Mouse (Mus musculus) cerebellum, postnatal 25 days (tissue): ENCODE results near the gene Hpdl.

Experiments used
- DNase-seq, 2 experiments: peaks; one replicate each; pipeline ENCODE4 v3.0.0; 2021; ENCODE audit warnings: mixed read lengths in 2 of 2

Gene Hpdl

DNA sequence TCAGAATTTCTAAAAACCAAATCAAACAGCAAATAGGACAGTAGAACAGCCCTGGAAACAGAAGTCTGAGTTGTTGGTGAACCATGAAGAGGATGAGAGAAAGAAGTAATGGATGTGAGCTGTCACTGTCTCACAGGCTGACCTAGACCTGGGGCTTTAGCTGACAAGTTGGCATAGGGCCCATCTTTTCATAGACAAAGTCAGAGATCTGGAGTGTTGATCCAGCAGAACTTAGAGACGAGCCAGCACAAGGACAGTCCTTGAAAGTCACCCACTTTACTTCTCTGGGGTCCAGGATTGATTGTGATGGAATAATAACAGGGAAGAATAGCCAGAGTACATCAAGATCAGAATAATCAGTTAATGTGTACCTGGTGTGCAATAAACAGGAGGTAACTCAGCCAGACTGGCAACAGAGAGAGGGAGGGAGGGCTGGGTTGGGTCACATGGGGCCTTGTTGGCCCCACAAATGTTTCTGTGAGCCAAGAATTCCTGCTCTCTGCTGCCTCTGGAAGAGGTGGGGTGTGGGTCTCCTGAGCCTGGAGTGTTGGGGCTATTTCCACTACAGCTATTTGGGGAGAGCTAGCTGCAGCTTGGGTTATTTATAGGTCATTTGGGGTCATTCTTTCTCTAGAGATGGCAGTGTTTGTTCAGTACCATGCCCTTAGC is 24.9 kb downstream of the Hpdl start:
- no peak for DNase-seq

DNA sequence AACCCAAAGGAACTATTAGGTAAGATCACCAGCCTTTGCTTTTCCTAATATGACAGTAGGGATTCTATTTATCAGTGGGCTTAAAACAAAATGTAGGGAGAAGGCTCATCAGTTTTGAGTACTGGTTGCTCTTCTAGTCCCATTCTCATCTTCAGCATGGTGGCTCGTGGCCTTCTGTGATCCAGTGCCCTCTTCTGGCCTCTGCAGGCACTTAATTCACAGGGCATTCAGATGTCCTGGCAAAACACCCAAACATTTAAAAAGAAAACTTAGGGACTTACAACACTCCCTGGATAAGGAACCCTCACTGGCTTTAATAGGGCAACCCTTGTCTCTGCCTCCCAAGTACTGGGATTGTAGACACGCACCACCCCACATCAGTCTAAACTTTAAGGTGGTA is 27.2 kb downstream of the Hpdl start:
- DNase-seq = no peak

DNA sequence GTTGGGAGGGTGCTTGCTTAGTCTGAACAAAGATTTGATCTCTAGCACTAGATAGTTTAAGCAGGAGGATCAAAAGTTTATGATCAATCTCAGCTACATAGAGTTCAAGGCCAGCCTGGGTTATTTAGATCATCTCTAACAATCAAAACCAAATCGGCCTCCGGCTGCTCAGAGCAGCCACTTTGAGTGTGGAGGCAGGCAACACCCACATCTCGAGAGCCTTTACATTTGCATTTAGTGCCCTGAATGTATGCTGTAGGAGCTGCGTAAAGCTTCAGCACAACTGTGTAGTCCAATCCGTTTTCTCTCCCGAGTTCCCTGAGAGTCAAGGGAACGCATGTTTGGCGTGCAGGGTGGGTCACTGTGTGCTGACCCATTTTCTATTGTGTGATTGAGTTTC is 29.1 kb downstream of the Hpdl start:
- DNase-seq = no peak

DNA sequence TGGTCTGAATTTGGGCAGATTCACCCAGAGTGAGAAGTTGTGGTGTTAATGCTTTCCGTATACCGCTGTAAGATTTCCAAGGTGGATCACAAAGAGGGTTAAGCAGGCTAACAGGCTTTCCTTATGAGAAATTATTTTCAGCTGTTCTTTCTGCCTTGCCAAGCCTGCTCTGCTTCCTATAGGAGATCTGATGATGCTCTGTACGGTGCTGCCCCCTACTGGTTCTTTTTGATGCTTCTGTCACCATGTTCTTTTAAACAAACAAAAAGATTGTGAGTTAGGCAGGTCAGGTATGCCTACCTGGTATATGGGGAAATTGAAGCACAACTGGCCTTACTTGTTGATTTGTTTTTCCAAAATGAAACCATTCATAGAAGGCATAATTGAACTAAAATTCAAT is 32.6 kb downstream of the Hpdl start:
- DNase-seq = peak; percentile 69 to 90

DNA sequence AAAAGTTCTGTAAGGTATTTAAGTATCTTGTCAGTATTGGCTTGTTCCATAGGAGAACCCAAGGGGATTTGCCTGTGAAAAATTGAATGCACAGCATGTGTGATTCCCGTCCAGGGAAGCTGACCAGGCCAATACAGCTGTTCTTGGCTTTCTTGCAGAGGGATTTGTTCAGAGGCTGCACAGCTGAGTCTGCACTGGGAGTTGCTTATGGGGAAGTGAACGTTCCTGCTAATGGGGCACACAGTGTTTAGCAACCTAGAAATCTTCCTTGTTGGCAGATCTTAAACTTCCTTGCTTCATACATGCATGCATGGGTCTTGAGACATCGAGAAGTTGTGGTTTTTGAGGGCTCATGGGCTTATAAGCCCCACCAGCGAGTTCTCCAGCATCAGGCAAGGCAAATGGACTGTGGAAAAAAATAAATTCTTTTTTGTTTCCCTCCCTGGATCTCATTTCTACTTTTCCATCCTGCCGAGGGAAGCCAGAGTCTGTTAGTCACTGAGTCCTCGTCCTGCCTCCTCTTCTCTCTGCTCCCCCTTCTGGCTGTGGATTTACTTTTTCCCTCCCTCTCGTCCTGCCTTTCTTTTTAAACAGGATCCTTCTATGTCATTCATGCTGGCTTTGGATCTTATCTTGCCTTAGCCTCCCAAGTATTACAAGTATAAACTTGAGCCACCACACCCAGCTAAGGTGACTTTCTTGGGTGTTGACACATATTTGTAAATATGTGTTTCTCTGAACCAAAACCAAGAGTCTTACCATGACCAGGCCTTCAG is 33.3 kb downstream of the Hpdl start:
- DNase-seq = no peak

DNA sequence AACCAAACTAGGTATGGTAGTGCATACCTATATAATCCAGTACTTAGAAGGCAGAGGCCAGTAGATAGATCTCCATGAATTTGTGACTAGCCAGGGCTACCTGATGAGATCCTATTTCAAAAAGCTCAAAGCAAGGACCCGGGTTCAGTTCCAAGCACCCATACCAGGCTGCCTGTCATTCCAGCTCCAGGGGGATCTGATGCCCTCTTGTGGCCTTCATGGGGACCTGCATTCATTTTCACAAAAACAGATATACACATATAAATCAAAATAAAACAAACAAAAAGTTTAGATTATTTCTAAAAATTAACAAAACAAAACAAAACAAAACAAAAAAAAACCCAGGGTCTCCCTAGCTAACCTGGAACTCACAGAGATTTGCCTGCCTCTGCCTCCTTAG is 34.9 kb downstream of the Hpdl start:
- no peak for DNase-seq

DNA sequence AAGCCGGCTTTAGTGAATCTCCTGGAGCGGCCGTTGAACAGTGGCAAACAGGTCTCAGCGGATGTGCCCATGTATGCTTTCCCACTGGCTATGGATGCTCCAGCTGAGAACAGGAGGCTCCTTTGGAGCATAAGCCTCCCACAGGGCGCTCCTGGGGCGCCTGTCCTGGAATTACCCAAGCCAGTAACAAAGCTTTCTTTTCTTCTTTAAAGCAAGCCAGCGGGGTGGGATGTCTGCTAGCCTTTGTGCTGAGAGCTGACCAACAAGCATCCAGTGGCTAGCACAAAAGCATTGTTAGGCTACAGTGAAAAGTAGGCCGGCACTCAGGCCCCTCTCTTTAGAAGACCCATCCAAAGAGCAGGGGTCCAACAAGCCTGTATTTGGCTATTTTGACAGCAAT is 39.3 kb downstream of the Hpdl start:
- DNase-seq = no peak

DNA sequence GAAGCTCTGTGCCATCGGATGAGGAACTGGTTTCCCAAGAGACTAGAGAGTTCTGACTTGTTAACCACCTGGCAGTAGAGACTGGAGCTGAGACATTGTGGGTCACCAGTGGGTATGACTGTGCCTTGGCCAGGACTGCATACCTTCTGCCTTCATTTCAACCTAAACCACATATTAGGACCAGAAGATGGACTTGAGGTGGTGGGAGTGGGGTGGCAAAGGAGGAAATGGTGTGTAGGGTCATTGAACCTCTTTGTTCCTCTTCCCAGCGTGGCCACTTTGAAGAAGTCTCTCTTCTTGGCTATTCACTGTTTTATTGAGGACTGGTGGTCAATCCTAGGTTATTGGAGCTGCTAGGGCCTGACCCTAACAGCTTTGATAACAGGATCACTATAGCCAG is 40.1 kb downstream of the Hpdl start:
- no peak for DNase-seq

DNA sequence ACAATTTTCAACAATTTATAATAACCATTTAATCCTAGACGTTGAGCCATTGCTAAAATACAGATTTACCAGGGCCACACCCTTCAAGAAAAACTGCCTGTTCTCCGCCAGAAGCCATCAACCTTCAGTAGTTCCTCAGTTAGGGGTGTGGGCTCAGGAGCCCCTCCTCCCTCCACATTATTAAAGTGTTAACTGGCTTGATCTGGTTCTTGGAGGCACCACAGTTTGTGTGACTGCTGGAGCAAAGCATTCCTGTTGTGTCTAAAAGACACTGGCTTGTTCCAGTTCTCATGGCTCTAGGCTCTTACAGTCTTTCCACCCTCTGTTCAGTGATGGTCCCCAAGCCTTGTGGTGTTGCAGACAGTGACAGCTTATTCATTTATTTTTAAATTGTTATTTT is 41.0 kb downstream of the Hpdl start:
- DNase-seq = no peak

DNA sequence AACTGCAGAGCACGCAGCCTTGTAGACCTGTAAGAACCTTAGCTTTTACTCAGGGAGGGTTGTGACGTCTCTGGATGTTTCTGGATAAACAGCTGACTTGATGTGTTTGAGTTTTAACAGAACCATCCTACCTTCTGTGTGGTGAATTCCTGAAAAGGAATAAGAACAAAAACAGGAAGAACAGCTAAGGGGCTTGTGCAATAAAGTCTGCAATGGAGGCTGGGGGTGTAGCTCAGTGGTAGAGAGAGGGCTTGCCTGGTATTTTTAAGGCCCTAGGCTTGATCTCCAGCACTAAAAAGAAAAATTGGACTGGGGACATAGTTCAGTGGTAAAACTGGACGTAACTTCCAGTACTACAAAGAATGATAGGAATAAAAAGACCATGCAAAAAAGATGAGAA is 44.4 kb downstream of the Hpdl start:
- no peak for DNase-seq

DNA sequence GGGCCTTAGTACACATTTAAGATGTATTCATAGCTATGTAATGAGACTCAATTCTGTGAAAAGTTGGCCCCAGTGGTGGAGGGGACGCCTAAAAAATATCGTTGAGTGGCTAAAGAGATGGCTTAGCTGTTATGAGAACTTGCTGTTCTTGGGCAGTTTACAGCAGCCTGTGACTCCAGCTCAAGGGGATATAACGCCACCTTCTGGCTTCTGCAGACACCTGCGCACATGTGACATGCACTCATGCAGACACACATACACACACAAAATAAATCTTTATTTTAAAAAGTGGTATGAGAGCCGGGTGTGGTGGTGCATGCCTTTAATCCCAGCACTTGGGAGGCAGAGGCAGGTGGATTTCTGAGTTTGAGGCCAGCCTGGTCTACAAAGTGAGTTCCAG is 45.1 kb downstream of the Hpdl start:
- no peak for DNase-seq
